Mouse (Mus musculus): ENCODE results near the gene Peli1. TPM values are rescaled to one million over a fixed set of nuclear protein-coding genes. Genes with fewer than 3 reads are reported as not detected.

Gene Peli1
- total RNA-seq (2021) = 10 to 100 TPM; 21.0 to 23.3 TPM

- intact Hi-C loops (cut with DNase I) = loop anchor here (5.0 kb wide), 2 partner anchors 86 to 299 kb away; no protein-coding TSS in a partner anchor
- peak; percentile 95 to 96 for DNase-seq
Measured at GRCm38 (mm10) chr11:21091067-21091427, at the start of gene Peli1. Gene Peli1 (plus strand): TSS chr11:21091291.

GRCm38 (mm10) chr11:21042590-21042989 lies 48.5 kb upstream of the Peli1 start:
- intact Hi-C loops (cut with DNase I) = no loop called here
- no peak for DNase-seq

DNA sequence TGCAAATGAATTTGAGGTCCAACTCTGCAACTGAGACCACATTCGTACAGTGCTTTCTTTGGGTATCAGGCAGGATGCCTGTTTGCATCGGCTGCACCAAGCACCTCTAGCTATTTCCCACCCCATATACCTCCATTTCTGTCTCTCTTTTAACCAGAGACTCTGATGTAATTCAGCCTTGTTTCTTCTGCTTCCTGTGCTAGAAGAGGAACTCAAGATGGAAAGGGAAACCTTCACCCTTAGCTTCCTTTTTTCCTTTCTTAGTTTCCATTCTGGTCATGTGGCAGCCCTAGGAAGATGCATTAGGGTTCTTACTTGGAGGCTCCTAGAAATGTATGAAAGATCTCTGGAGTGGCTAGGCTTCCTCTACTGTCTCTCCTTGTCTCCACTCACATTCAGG lies 44.9 kb upstream of the Peli1 start:
- intact Hi-C loops (cut with DNase I) = no loop called here
- DNase-seq = no peak

GRCm38 (mm10) chr11:21047921-21048320 lies 43.2 kb upstream of the Peli1 start:
- intact Hi-C loops (cut with DNase I) = no loop called here
- no peak for DNase-seq

DNA sequence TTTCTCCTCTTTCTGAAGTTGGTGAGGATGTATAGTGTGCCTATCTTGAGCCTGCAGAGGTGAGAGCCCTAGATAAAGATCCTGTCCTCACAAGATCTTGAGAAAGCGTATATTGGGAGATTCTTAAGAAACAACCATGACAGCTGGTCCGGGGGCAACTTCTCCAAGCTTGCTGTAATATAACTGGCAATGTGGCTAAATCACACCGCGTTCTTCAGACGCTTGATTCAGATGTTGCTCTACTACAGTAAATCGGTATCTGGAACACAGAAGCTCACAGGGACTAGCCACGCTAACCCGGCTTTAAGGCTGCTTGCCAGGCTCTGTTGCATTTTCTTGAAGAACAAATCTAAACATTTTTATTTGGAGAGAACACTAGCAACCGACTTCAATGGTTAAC lies 39.4 kb upstream of the Peli1 start:
- intact Hi-C loops (cut with DNase I) = no loop called here
- no peak for DNase-seq

- DNase-seq = no peak
Measured at GRCm38 (mm10) chr11:21054587-21054986, 36.5 kb upstream of the Peli1 start.

DNA sequence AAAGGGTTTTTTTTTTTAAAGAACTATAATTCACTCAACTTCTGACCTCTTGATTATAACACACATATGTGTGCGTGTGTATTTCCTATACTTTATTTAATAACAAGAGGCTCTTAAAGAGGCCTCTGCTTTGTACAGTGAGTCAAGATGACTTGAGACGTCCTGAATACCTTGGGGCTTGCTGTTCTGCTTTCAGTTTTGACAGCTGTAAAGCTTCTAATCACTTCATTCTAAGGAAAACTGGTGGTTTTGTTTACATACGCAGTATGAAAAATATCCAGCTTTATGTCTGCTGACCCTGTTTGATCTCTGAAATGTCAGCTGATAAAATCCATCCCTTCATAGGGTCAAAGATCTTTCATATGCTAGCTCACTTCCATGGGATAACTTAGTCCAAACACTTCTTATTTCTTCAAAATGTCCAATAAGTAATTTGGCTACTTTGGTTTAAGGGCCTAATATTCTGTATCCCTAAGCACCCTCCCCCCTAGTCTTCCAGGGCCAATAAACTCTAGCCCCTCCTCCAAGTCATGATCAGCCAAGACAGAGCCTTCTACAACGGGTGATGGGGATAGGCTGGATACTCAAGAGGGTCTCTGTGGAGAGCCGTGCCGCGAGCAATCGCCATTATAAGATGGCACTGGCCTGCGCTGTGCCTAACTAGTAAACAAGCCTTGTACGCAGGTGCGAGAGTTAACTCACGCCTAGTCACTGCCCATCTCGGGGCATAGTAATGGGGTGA lies 34.8 kb upstream of the Peli1 start:
- intact Hi-C loops (cut with DNase I) = no loop called here

More at GRCm38 (mm10) chr11:21054587-21054986, 36.5 kb upstream of the Peli1 start:
- intact Hi-C loops (cut with DNase I) = no loop called here

DNA sequence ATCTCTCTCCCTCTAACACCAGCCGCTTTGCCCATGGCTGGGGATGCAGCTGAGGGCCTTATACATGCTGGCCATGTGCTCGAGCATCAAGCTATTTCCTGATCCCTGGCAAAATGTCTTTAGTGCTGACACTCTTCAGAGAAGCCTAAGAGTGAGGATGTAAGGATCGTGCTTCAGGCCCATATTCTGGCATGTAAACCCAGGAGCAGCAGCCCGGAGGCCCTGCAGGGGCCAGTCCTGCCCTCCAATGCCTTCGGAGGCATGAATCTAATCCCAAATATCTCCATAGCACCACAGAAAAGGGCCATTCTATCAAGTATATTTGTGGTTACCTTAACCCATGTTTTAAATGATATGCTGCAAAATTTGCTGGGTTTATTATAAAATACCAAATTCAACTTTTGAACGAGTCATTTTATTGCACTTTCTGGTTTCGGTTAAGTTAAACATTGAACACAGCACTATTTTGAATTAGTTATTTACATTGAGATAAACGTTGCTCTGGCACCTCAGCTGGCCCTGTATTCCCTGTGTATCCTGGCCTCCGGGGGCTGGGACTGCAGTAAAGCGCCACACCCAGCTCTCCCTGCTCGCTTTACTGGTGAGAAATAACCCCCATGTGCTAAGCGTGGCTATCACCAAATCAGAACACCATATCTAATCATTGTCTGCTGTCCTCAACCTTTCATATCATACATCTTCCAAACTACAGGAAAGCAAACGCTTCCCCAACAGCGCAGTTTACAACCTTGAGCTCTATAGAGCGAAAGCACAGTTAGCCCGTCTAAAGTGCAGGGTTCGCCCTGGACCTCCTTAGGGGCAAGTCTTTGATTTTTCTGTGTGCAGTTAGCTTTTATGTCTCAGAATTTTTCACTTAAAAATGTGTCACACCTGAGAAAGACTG lies 33.3 kb upstream of the Peli1 start:
- intact Hi-C loops (cut with DNase I) = no loop called here
- no peak for DNase-seq

More for the DNA sequence above, 34.8 kb upstream of the Peli1 start:
- no peak for DNase-seq

DNA sequence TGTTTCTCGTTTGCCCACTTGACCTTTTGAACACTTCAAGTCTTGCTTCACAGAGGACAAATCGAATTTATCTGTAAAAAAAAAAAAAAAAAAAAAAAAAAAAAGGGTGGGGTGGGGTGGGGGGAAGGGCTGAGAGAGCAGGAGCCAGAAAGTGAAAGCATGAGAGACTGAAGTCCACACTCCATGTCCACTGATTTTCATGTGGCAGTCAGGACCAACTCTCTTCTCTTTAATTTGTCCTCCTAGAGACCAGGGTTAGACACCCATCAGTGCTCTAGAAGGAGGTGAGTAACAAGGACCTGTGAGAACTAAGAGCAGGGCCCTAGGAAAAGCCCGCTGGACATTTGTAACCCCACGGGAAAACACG lies 32.7 kb upstream of the Peli1 start:
- no peak for DNase-seq

GRCm38 (mm10) chr11:21060386-21061074 lies 30.6 kb upstream of the Peli1 start:
- no peak for DNase-seq
- intact Hi-C loops (cut with DNase I) = no loop called here

More for the DNA sequence above, 32.7 kb upstream of the Peli1 start:
- intact Hi-C loops (cut with DNase I) = no loop called here

GRCm38 (mm10) chr11:21061075-21061403 lies 30.1 kb upstream of the Peli1 start:
- intact Hi-C loops (cut with DNase I) = no loop called here
- no peak for DNase-seq

DNA sequence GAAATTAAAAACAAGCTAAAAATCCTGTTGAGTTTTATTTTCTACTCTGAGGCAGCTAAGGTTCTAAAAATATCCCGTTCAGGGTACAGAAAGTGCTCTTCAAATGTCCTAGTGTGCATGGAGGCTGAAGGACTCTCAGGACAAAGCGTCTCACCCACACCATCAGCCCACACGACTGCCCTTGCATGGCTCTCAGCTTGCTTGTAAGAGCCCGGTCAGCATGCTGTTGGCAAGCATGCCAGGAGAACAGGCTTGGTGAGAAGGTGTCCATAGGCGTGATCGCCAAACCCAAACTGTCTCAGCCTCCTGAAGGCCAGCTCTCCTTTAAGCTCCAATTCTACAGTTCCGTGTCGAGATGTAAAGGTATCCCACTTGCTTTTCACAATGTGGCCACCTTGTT lies 29.7 kb upstream of the Peli1 start:
- intact Hi-C loops (cut with DNase I) = no loop called here
- DNase-seq = peak in 1 of 2 experiments; percentile 17

GRCm38 (mm10) chr11:21062071-21062470 lies 29.0 kb upstream of the Peli1 start:
- intact Hi-C loops (cut with DNase I) = no loop called here
- no peak for DNase-seq

DNA sequence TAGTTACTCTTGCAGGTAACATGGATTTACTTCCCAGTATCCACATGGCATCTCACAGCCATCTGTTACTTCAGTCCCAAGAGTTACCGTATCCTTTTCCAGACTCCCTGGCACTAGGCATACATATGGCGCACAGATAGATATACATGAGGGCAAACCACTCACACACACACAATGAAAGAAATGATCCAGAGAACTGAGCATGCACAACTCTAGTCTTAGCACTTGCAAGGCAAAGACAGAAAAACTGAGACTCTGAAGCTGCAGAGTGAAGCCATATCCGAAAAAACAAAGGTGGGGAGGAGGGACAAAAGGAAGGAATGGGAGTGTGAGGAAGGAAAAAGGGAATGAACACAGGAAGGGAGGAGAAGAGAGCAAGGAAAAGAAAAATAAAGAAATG lies 27.8 kb upstream of the Peli1 start:
- intact Hi-C loops (cut with DNase I) = no loop called here

GRCm38 (mm10) chr11:21079400-21079799 lies 11.7 kb upstream of the Peli1 start:
- intact Hi-C loops (cut with DNase I) = no loop called here
- DNase-seq = no peak

More for the DNA sequence above, 27.8 kb upstream of the Peli1 start:
- DNase-seq = no peak

- intact Hi-C loops (cut with DNase I) = no loop called here
- no peak for DNase-seq
Measured at GRCm38 (mm10) chr11:21079851-21080362, 11.2 kb upstream of the Peli1 start.

DNA sequence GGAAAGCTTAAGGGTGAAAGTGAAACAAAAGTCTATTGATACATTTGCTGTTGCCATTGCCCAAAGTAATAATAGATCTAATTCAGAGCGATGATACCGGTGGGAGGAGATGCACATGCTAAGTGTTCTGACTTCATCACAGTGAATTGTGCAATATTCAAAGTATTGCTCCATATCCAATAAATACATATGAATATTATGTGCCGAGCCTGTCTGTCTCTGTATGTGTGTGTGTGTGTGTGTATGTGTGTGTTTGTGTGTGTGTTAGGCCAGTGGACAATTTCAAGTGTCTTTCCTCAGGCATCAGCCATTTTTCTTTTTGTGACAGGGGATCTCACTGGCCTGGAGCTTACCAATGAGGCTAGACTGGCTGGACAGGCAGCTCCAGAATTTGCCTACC lies 9.9 kb upstream of the Peli1 start:
- no peak for DNase-seq
- intact Hi-C loops (cut with DNase I) = no loop called here

- DNase-seq = peak; percentile 29 to 35
- intact Hi-C loops (cut with DNase I) = no loop called here
Measured at GRCm38 (mm10) chr11:21082711-21083110, 8.4 kb upstream of the Peli1 start.

GRCm38 (mm10) chr11:21088356-21088755 lies 2.7 kb upstream of the Peli1 start:
- intact Hi-C loops (cut with DNase I) = no loop called here

GRCm38 (mm10) chr11:21089571-21089970 lies 1.5 kb upstream of the Peli1 start:
- no peak for DNase-seq
- intact Hi-C loops (cut with DNase I) = no loop called here

More at GRCm38 (mm10) chr11:21088356-21088755, 2.7 kb upstream of the Peli1 start:
- DNase-seq = no peak
